Mouse (Mus musculus) spleen, adult 2 months (tissue): Measurements from ENCODE around the gene Atg10.

Experiments used
- CTCF ChIP-seq: fragments of 200-500 bp; IDR thresholded peaks from 2 replicates; pipeline ENCODE4 v1.5.1; 2011; ENCODE audit warnings: mild to moderate bottlenecking, inconsistent platforms; ENCODE audit not compliant: insufficient read depth, insufficient read length, insufficient replicate concordance; ENCODE audit errors: extremely low read depth
- POLR2A ChIP-seq: fragments of 200-500 bp; IDR thresholded peaks from 2 replicates; pipeline ENCODE4 v1.6.1; 2011; ENCODE audit warnings: low read depth, low read length, inconsistent platforms

DNA sequence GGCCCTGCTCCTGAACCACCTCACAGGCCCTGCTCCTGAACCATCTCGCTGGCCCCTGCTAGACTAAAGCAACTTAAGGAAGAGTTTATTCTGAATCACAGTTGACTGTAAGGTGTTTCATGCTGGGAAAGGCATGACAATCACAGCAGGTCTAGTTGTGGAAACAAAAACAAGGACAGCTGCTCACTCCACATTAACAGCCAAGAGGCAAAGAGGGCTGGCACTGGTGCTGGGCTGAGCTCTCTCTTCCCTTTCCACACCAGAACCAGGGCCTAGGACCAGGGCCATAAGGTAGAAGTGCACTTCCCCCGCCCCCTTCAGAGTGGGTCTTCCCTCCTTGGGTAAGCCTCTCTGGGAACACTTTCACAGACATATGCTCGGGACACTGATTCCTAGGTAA, 48.4 kb downstream of the Atg10 start:
- TF ChIP-seq POLR2A (no peak), CTCF (no peak)
